Mouse (Mus musculus) heart, embryonic 16.5 days (tissue): ENCODE measurements around the gene S1pr5. TPM values are rescaled to one million over a fixed set of nuclear protein-coding genes. Genes with fewer than 3 reads are reported as not detected.
"Not testable (repeated sequence)": the region's sequence is repeated elsewhere in the genome, so short reads cannot be mapped to it uniquely, and the experiment has no call there.

Experiments used
- ATAC-seq: fragments of 200-750 bp; cut with Nextera tagmentation; replicated peaks from 2 replicates; pipeline ENCODE4 v1.8.0; 2017; ENCODE audit warnings: moderate number of reproducible peaks; ENCODE audit not compliant: insufficient read depth, low FRiP score; ENCODE audit errors: extremely low read depth
- H3K27ac ChIP-seq: fragments of 300-500 bp; sonication (generic); 2 replicates; pipeline ENCODE4 v1.5.1; 2014; ENCODE audit warnings: mild to moderate bottlenecking, low read length, control low read depth, moderate library complexity
- H3K27me3 ChIP-seq: fragments of 300-500 bp; sonication (generic); 2 replicates; pipeline ENCODE4 v1.6.1; 2014; ENCODE audit warnings: low read length, mixed read lengths; ENCODE audit not compliant: control insufficient read depth, insufficient read depth
- H3K36me3 ChIP-seq: fragments of 300-500 bp; sonication (generic); 2 replicates; pipeline ENCODE4 v1.6.1; 2014; ENCODE audit not compliant: control insufficient read depth, insufficient read depth
- H3K4me1 ChIP-seq: fragments of 300-500 bp; sonication (generic); 2 replicates; pipeline ENCODE4 v1.6.1; 2014; ENCODE audit warnings: low read length, mixed read lengths; ENCODE audit not compliant: control insufficient read depth, insufficient read depth
- H3K4me2 ChIP-seq: fragments of 300-500 bp; sonication (generic); 2 replicates; pipeline ENCODE4 v1.6.1; 2014; ENCODE audit warnings: low read depth, mild to moderate bottlenecking, control low read depth, low read length
- H3K4me3 ChIP-seq: fragments of 300-500 bp; sonication (generic); 2 replicates; pipeline ENCODE4 v1.5.1; 2014; ENCODE audit warnings: mild to moderate bottlenecking, control low read depth, low read length
- H3K9ac ChIP-seq: fragments of 300-500 bp; sonication (generic); 2 replicates; pipeline ENCODE4 v1.6.1; 2014; ENCODE audit warnings: low read length, control low read depth
- H3K9me3 ChIP-seq: fragments of 300-500 bp; sonication (generic); replicated peaks from 2 replicates; pipeline ENCODE4 v1.6.1; 2016; ENCODE audit warnings: low read length; ENCODE audit not compliant: control insufficient read depth
- WGBS: fragments of 180-500 bp; shearing (Covaris S2); extraction: QIAGEN DNeasy Blood & Tissue Kit; methylation state at CpG from one replicate; pipeline ENCODE4 v1.1.7; 2014; 5-methylcytosine and 5-hydroxymethylcytosine counted together
- polyA plus RNA-seq: library from polyadenylated mRNA; unstranded; fragments of >200 nt; fragmentation: Nextera tagmentation; extraction: Ambion mirVana; gene quantifications from 2 replicates; pipeline ENCODE4 v1.2.1, GENCODE M21; 2015

The S1pr5 gene
- polyA plus RNA-seq, 1 experiment from 2014 or later = 0.16 TPM

GRCm38 (mm10) chr9:21208626-21209025, 39.6 kb downstream of the S1pr5 start:
- no peak overlapping the region for H3K9ac ChIP-seq
- H3K27me3 ChIP-seq = no peaks in the 10 kb centered on the region
- H3K27ac ChIP-seq = no peak overlapping the region
- H3K36me3 ChIP-seq = peaks cover 15% of the 10 kb centered on the region; the same call in 1 of the 2 replicates
- H3K4me3 ChIP-seq = no peak overlapping the region
- no peak for ATAC-seq
- 71% methylated on average over 2 of the region's 2 CpGs for WGBS
- H3K9me3 ChIP-seq = no peaks in the 10 kb centered on the region
- no peak overlapping the region for H3K4me2 ChIP-seq
- no peaks in the 10 kb centered on the region for H3K4me1 ChIP-seq

GRCm38 (mm10) chr9:21206848-21207247, 41.4 kb downstream of the S1pr5 start:
- H3K9me3 ChIP-seq = no peaks in the 10 kb centered on the region
- no peak overlapping the region for H3K4me3 ChIP-seq
- H3K27me3 ChIP-seq = no peaks in the 10 kb centered on the region
- no peak overlapping the region for H3K4me2 ChIP-seq
- no peaks in the 10 kb centered on the region for H3K4me1 ChIP-seq
- H3K27ac ChIP-seq = no peak overlapping the region
- no peak for ATAC-seq
- peaks cover 15% of the 10 kb centered on the region; the same call in 1 of the 2 replicates for H3K36me3 ChIP-seq
- no peak overlapping the region for H3K9ac ChIP-seq
- 89% methylated on average over 6 of the region's 6 CpGs for WGBS

- Histone ChIP-seq H3K9ac (no peak overlapping the region), H3K9me3 (no peaks in the 10 kb centered on the region), H3K36me3 (peaks cover 13% of the 10 kb centered on the region; the same call in 1 of the 2 replicates), H3K4me1 (no peaks in the 10 kb centered on the region), H3K27ac (no peak overlapping the region), H3K27me3 (no peaks in the 10 kb centered on the region), H3K4me3 (peak overlapping the region; percentile 24; the same call in 1 of the 2 replicates), H3K4me2 (peak overlapping the region; percentile 48)
- 21% methylated on average over 23 of the region's 23 CpGs for WGBS
- ATAC-seq = peak; percentile 14; the same call in 1 of the 2 replicates
Measured at GRCm38 (mm10) chr9:21204528-21205272, 43.5 kb downstream of the S1pr5 start.

GRCm38 (mm10) chr9:21204156-21204527, 44.1 kb downstream of the S1pr5 start:
- Histone ChIP-seq H3K27ac (no peak overlapping the region), H3K9me3 (no peaks in the 10 kb centered on the region), H3K9ac (no peak overlapping the region), H3K4me1 (no peaks in the 10 kb centered on the region), H3K36me3 (peaks cover 13% of the 10 kb centered on the region; the same call in 1 of the 2 replicates), H3K4me3 (no peak overlapping the region), H3K27me3 (no peaks in the 10 kb centered on the region), H3K4me2 (no peak overlapping the region)
- ATAC-seq = no peak
- 40% methylated on average over 8 of the region's 8 CpGs for WGBS

- H3K36me3 ChIP-seq = 0 out of 2 replicates have a peak, but pooled peaks cover 5% of the 10 kb centered on the region
- WGBS = 89% methylated on average over 3 of the region's 3 CpGs
- no peak overlapping the region for H3K9ac ChIP-seq
- H3K4me1 ChIP-seq = peaks cover 2% of the 10 kb centered on the region; the same call in 1 of the 2 replicates
- no peak for ATAC-seq
- no peaks in the 10 kb centered on the region for H3K27me3 ChIP-seq
- H3K4me2 ChIP-seq = no peak overlapping the region
- H3K9me3 ChIP-seq = no peaks in the 10 kb centered on the region
- no peak overlapping the region for H3K27ac ChIP-seq
- no peak overlapping the region for H3K4me3 ChIP-seq
Measured at GRCm38 (mm10) chr9:21198960-21199359, 49.3 kb downstream of the S1pr5 start.

- WGBS = 49% methylated on average over 4 of the region's 4 CpGs
Measured at GRCm38 (mm10) chr9:21197981-21198380, 50.3 kb downstream of the S1pr5 start.

GRCm38 (mm10) chr9:21196521-21197433, 51.5 kb downstream of the S1pr5 start:
- 44% methylated on average over 19 of the region's 19 CpGs for WGBS
- Histone ChIP-seq H3K4me1 (peaks cover 2% of the 10 kb centered on the region; the same call in 1 of the 2 replicates), H3K27me3 (no peaks in the 10 kb centered on the region), H3K36me3 (peaks cover 15% of the 10 kb centered on the region), H3K9ac (peak overlapping the region; percentile 64), H3K4me2 (peak overlapping the region; percentile 53; the same call in 1 of the 2 replicates), H3K4me3 (peak overlapping the region; percentile 30), H3K27ac (no peak overlapping the region), H3K9me3 (no peaks in the 10 kb centered on the region)
- ATAC-seq = no peak

More at GRCm38 (mm10) chr9:21197981-21198380, 50.3 kb downstream of the S1pr5 start:
- ATAC-seq = no peak
- H3K4me2 ChIP-seq = no peak overlapping the region
- H3K36me3 ChIP-seq = peaks cover 6% of the 10 kb centered on the region; the same call in 1 of the 2 replicates
- H3K27ac ChIP-seq = no peak overlapping the region
- H3K9me3 ChIP-seq = no peaks in the 10 kb centered on the region
- H3K4me3 ChIP-seq = no peak overlapping the region
- H3K9ac ChIP-seq = no peak overlapping the region
- no peaks in the 10 kb centered on the region for H3K27me3 ChIP-seq
- peaks cover 2% of the 10 kb centered on the region; the same call in 1 of the 2 replicates for H3K4me1 ChIP-seq

- not testable (repeated sequence) for ATAC-seq, H3K4me1 ChIP-seq, H3K9ac ChIP-seq, H3K9me3 ChIP-seq, H3K27me3 ChIP-seq, H3K4me2 ChIP-seq, H3K4me3 ChIP-seq, H3K27ac ChIP-seq
- H3K36me3 ChIP-seq = peaks cover 16% of the 10 kb centered on the region
- WGBS = 60% methylated on average over 7 of the region's 7 CpGs
Measured at GRCm38 (mm10) chr9:21195736-21196505, 52.3 kb downstream of the S1pr5 start.
